Mouse (Mus musculus): ENCODE measurements around the gene Iqce. TPM values are rescaled to one million over a fixed set of nuclear protein-coding genes. Genes with fewer than 3 reads are reported as not detected.

Iqce gene
- polyA plus RNA-seq, 1 experiment from 2014 or later = 4.2 TPM

- peak overlapping the region; percentile 87 for H3K27ac ChIP-seq (ENCODE audit: low read depth)
- H3K4me3 ChIP-seq (ENCODE audit: low read depth, low read length) = no peak overlapping the region
- H3K4me1 ChIP-seq (ENCODE audit: insufficient read depth) = peaks cover 25% of the 10 kb centered on the region
- H3K27me3 ChIP-seq (ENCODE audit: insufficient read depth, low read length) = no peaks in the 10 kb centered on the region
- DNase-seq = peak; percentile 71
- TF ChIP-seq CTCF (IDR thresholded peaks at IDR 0.05; ENCODE audit: low read depth) (no peak), EP300 (IDR thresholded peaks at IDR 0.05; ENCODE audit: low read depth) (no peak)
- no peak overlapping the region; the same call in 1 of the 2 replicates for H3K9ac ChIP-seq (replicated peaks)
- peak; percentile 59 for ATAC-seq
- peaks cover 8% of the 10 kb centered on the region for H3K36me3 ChIP-seq (replicated peaks; ENCODE audit: insufficient read depth, low read length)
- WGBS (ENCODE audit: insufficient replicate concordance) = 23% methylated on average over 5 of the region's 5 CpGs
- H3K4me2 ChIP-seq (ENCODE audit: low read depth, low read length) = no peak overlapping the region; the same call in 1 of the 2 replicates
- H3K9me3 ChIP-seq (ENCODE audit: low read length) = no peaks in the 10 kb centered on the region
Observed at GRCm38 (mm10) chr5:140617714-140618113, 84.5 kb downstream of the Iqce start.

- TF ChIP-seq CTCF (IDR thresholded peaks at IDR 0.05; ENCODE audit: low read depth) (no peak), EP300 (IDR thresholded peaks at IDR 0.05; ENCODE audit: low read depth) (no peak)
- peak overlapping the region; percentile 28; the same call in 1 of the 2 replicates for H3K9ac ChIP-seq (replicated peaks)
- peak overlapping the region; percentile 87 for H3K27ac ChIP-seq (ENCODE audit: low read depth)
- H3K36me3 ChIP-seq (replicated peaks; ENCODE audit: insufficient read depth, low read length) = peaks cover 11% of the 10 kb centered on the region
- H3K9me3 ChIP-seq (ENCODE audit: low read length) = no peaks in the 10 kb centered on the region
- no peak overlapping the region for H3K4me2 ChIP-seq (ENCODE audit: low read depth, low read length)
- H3K27me3 ChIP-seq (ENCODE audit: insufficient read depth, low read length) = no peaks in the 10 kb centered on the region
- DNase-seq = peak; percentile 60
- peak; percentile 32; the same call in 1 of the 2 replicates for ATAC-seq
- no peak overlapping the region for H3K4me3 ChIP-seq (ENCODE audit: low read depth, low read length)
- peaks cover 29% of the 10 kb centered on the region for H3K4me1 ChIP-seq (ENCODE audit: insufficient read depth)
- WGBS (ENCODE audit: insufficient replicate concordance) = 35% methylated on average over 9 of the region's 9 CpGs
Observed at GRCm38 (mm10) chr5:140616691-140617090, 85.5 kb downstream of the Iqce start.

DNA sequence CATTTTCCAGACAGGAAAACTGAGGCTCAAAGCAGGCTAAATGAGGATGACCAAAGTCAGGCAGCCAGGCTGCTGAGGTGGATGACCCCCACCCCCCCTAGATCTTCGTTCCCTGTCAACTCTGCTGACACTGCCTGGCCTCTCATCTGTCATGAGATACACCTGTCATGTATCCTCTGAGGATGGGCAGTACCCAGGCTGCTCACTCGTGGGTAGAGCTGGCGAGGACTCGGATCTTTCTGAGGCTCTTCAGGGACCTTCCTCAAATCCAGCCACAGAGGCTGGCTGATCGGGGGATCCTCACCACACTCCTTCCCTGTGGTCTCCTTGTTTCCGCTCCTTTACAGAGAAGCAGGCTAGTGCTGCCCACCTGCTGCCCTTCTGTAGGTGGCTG, 86.1 kb downstream of the Iqce start:
- H3K36me3 ChIP-seq (replicated peaks; ENCODE audit: insufficient read depth, low read length) = peaks cover 11% of the 10 kb centered on the region
- TF ChIP-seq EP300 (IDR thresholded peaks at IDR 0.05; ENCODE audit: low read depth) (no peak), CTCF (IDR thresholded peaks at IDR 0.05; ENCODE audit: low read depth) (no peak)
- H3K9ac ChIP-seq (replicated peaks) = peak overlapping the region; percentile 34; the same call in 1 of the 2 replicates
- H3K4me2 ChIP-seq (ENCODE audit: low read depth, low read length) = no peak overlapping the region
- H3K4me1 ChIP-seq (ENCODE audit: insufficient read depth) = peaks cover 35% of the 10 kb centered on the region
- no peak overlapping the region for H3K4me3 ChIP-seq (ENCODE audit: low read depth, low read length)
- DNase-seq (no peak), ATAC-seq (no peak)
- WGBS (ENCODE audit: insufficient replicate concordance) = 49% methylated on average over 6 of the region's 6 CpGs
- no peaks in the 10 kb centered on the region for H3K27me3 ChIP-seq (ENCODE audit: insufficient read depth, low read length)
- no peaks in the 10 kb centered on the region for H3K9me3 ChIP-seq (ENCODE audit: low read length)
- peak overlapping the region; percentile 87 for H3K27ac ChIP-seq (ENCODE audit: low read depth)

DNA sequence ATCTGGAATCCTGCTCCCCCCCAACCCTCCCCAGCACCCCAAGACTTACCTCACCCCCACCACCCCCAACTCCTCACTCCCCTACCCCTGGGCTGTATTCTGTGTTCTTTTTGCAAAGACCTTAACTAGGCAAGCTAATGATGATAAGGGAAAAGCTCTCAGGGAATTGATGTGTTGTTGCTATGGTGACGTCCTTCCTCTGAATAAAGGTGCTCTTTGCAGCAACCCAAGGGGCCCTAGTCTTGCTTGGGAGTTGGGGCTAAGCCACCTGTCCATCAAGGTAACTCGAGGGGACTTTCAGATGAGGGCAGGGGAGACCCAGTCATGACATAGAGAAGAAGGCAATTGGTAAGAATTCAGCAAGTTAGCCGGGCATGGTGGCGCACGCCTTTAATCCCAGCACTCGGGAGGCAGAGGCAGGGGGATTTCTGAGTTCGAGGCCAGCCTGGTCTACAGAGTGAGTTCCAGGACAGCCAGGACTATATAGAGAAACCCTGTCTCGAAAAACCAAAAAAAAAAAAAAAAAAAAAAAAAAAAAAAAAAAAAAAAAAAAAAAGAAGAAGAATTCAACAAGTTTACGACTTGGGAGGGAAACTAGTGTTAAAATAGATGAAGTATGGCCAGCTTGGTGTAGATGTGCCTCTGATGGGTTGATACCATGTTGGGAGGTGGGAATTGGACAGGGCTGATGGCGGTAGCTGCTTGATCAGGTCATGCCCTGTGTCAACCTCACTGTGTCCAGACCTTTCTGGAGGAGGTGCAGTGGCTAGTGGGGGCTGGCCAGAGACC, 86.7 kb downstream of the Iqce start:
- Histone ChIP-seq H3K27me3 (ENCODE audit: insufficient read depth, low read length) (0 out of 2 replicates have a peak, but pooled peaks cover under 1% of the 10 kb centered on the region), H3K4me3 (ENCODE audit: low read depth, low read length) (no peak overlapping the region), H3K4me1 (ENCODE audit: insufficient read depth) (peaks cover 40% of the 10 kb centered on the region), H3K36me3 (replicated peaks; ENCODE audit: insufficient read depth, low read length) (peaks cover 11% of the 10 kb centered on the region), H3K9me3 (ENCODE audit: low read length) (no peaks in the 10 kb centered on the region), H3K4me2 (ENCODE audit: low read depth, low read length) (peak overlapping the region; percentile 26; the same call in 1 of the 2 replicates), H3K9ac (replicated peaks) (0 out of 2 replicates have a peak overlapping the region, but pooled peaks have one; percentile 34), H3K27ac (ENCODE audit: low read depth) (no peak overlapping the region; the same call in 1 of the 2 replicates)
- ATAC-seq (no peak), DNase-seq (no peak)
- 57% methylated on average over 10 of the region's 10 CpGs for WGBS (ENCODE audit: insufficient replicate concordance)
- no peak for TF ChIP-seq EP300 (IDR thresholded peaks at IDR 0.05; ENCODE audit: low read depth)
- TF ChIP-seq CTCF (IDR thresholded peaks at IDR 0.05; ENCODE audit: low read depth) = no peak

DNA sequence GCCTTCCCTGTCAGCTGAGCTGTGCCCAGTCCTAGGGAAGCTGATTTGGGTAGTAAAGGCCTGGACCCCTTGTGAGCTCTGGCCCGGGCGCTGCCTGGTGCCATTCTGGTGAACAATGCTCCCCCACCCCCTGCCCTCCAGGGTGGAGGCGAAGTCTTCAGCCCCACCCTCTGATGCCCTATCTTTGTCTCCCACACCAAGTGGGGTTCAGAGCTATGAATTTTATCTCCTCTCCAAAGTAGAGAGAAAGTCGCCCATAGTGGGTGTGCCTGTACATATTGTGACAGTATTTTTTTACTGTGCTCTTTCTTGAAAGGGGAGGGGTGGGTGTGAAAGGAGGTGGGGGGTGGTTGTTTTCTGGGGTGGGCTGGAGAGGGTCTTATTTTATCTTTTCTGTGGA, 87.3 kb downstream of the Iqce start:
- DNase-seq = no peak
- 36% methylated on average over 4 of the region's 4 CpGs for WGBS (ENCODE audit: insufficient replicate concordance)
- TF ChIP-seq EP300 (IDR thresholded peaks at IDR 0.05; ENCODE audit: low read depth) (no peak; the same call in 1 of the 2 replicates), CTCF (IDR thresholded peaks at IDR 0.05; ENCODE audit: low read depth) (no peak)
- Histone ChIP-seq H3K36me3 (replicated peaks; ENCODE audit: insufficient read depth, low read length) (peaks cover 11% of the 10 kb centered on the region), H3K4me2 (ENCODE audit: low read depth, low read length) (peak overlapping the region; percentile 26; the same call in 1 of the 2 replicates), H3K27me3 (ENCODE audit: insufficient read depth, low read length) (0 out of 2 replicates have a peak, but pooled peaks cover 3% of the 10 kb centered on the region), H3K4me3 (ENCODE audit: low read depth, low read length) (no peak overlapping the region), H3K9ac (replicated peaks) (no peak overlapping the region), H3K4me1 (ENCODE audit: insufficient read depth) (peaks cover 44% of the 10 kb centered on the region), H3K9me3 (ENCODE audit: low read length) (no peaks in the 10 kb centered on the region), H3K27ac (ENCODE audit: low read depth) (no peak overlapping the region)
- ATAC-seq = peak; percentile 18; the same call in 1 of the 2 replicates

GRCm38 (mm10) chr5:140614141-140614540, 88.0 kb downstream of the Iqce start:
- ATAC-seq = no peak
- Histone ChIP-seq H3K27me3 (ENCODE audit: insufficient read depth, low read length) (0 out of 2 replicates have a peak, but pooled peaks cover 3% of the 10 kb centered on the region), H3K9me3 (ENCODE audit: low read length) (no peaks in the 10 kb centered on the region), H3K27ac (ENCODE audit: low read depth) (no peak overlapping the region), H3K4me3 (ENCODE audit: low read depth, low read length) (no peak overlapping the region), H3K4me2 (ENCODE audit: low read depth, low read length) (no peak overlapping the region), H3K36me3 (replicated peaks; ENCODE audit: insufficient read depth, low read length) (peaks cover 11% of the 10 kb centered on the region), H3K4me1 (ENCODE audit: insufficient read depth) (peaks cover 50% of the 10 kb centered on the region), H3K9ac (replicated peaks) (no peak overlapping the region)
- WGBS (ENCODE audit: insufficient replicate concordance) = 87% methylated on average over 10 of the region's 10 CpGs
- TF ChIP-seq CTCF (IDR thresholded peaks at IDR 0.05; ENCODE audit: low read depth) = no peak
- TF ChIP-seq EP300 (IDR thresholded peaks at IDR 0.05; ENCODE audit: low read depth) = no peak
- DNase-seq = no peak

Measured in liver, postnatal 0 days (tissue).